Mouse (Mus musculus): ENCODE measurements at regions not wholly inside any gene's neighbourhood (a gene's known extent, or its start where the extent isn't known, plus 50 kb on each side); places are given as distances from the start of the nearest gene placed in this dataset.

GRCm38 (mm10) chr4:31566158-31566557, 397.7 kb upstream of the Map3k7 start:
- Histone ChIP-seq H3K9ac (no peak overlapping the region), H3K27me3 (replicated peaks) (no peaks in the 10 kb centered on the region), H3K9me3 (no peaks in the 10 kb centered on the region), H3K4me2 (replicated peaks) (no peak overlapping the region), H3K4me3 (no peak overlapping the region), H3K36me3 (no peaks in the 10 kb centered on the region), H3K27ac (no peak overlapping the region), H3K4me1 (no peaks in the 10 kb centered on the region)
- 37% methylated on average over 5 of the region's 5 CpGs for WGBS
- ATAC-seq (ENCODE audit: low FRiP score, low read depth): no peak

- WGBS: 48% methylated on average over 3 of the region's 3 CpGs
These were observed 397.1 kb upstream of the Map3k7 start for GRCm38 (mm10) chr4:31566834-31567233.

GRCm38 (mm10) chr4:31569687-31570086, 394.2 kb upstream of the Map3k7 start:
- no peak overlapping the region for H3K27ac ChIP-seq
- H3K9me3 ChIP-seq: no peaks in the 10 kb centered on the region
- ATAC-seq (ENCODE audit: low FRiP score, low read depth): no peak
- WGBS: 84% methylated on average over 1 of the region's 1 CpGs
- H3K4me1 ChIP-seq: no peaks in the 10 kb centered on the region
- no peak overlapping the region for H3K4me2 ChIP-seq (replicated peaks)
- no peak overlapping the region for H3K9ac ChIP-seq
- H3K36me3 ChIP-seq: no peaks in the 10 kb centered on the region
- H3K27me3 ChIP-seq (replicated peaks): no peaks in the 10 kb centered on the region
- no peak overlapping the region for H3K4me3 ChIP-seq

More at GRCm38 (mm10) chr4:31566834-31567233, 397.1 kb upstream of the Map3k7 start:
- H3K27me3 ChIP-seq (replicated peaks): no peaks in the 10 kb centered on the region
- no peak for ATAC-seq (ENCODE audit: low FRiP score, low read depth)
- no peak overlapping the region for H3K4me3 ChIP-seq
- H3K4me1 ChIP-seq: no peaks in the 10 kb centered on the region
- H3K4me2 ChIP-seq (replicated peaks): no peak overlapping the region
- no peak overlapping the region for H3K27ac ChIP-seq
- H3K36me3 ChIP-seq: no peaks in the 10 kb centered on the region
- H3K9me3 ChIP-seq: no peaks in the 10 kb centered on the region
- H3K9ac ChIP-seq: no peak overlapping the region

DNA sequence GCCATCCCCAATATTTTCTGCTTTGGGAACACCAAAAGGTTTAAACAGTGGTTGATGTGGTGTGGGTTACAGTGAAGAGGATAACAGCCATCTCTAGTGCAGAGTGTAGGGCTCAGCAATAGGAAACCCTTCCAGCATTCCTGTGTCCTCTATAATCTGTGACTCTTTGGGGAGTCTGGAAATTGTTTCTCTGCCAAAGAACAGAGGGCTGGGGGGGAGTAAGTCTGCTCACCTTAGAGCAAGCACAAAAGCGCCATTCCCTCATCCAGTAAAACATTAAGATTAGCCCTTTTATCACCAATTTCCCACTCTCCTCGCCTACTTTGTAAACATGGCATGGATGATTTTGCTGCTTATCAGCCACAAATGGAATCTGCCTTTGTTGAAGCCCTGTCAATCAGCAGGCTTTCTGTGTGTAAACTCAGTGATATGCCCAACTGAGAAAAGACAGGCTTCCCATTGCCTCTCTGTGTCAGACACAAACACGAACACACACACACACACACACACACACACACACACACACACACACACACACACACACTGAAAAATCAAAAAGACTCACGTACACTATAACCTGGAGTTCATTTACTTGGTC, 386.8 kb upstream of the Map3k7 start:
- Histone ChIP-seq H3K4me1 (no peaks in the 10 kb centered on the region), H3K36me3 (no peaks in the 10 kb centered on the region), H3K4me2 (replicated peaks) (no peak overlapping the region), H3K27me3 (replicated peaks) (no peaks in the 10 kb centered on the region), H3K27ac (no peak overlapping the region), H3K4me3 (no peak overlapping the region), H3K9ac (no peak overlapping the region), H3K9me3 (no peaks in the 10 kb centered on the region)
- ATAC-seq (ENCODE audit: low FRiP score, low read depth): no peak
- 74% methylated on average over 4 of the region's 4 CpGs for whole genome bisulfite sequencing

GRCm38 (mm10) chr4:31583495-31583894, 380.4 kb upstream of the Map3k7 start:
- Histone ChIP-seq H3K27ac (no peak overlapping the region), H3K4me1 (no peaks in the 10 kb centered on the region), H3K4me3 (no peak overlapping the region), H3K27me3 (replicated peaks) (no peaks in the 10 kb centered on the region), H3K9ac (no peak overlapping the region), H3K9me3 (no peaks in the 10 kb centered on the region), H3K36me3 (no peaks in the 10 kb centered on the region), H3K4me2 (replicated peaks) (no peak overlapping the region)
- WGBS: 28% methylated on average over 2 of the region's 2 CpGs
- ATAC-seq (ENCODE audit: low FRiP score, low read depth): no peak

GRCm38 (mm10) chr4:31584171-31584570, 379.7 kb upstream of the Map3k7 start:
- no peaks in the 10 kb centered on the region for H3K36me3 ChIP-seq
- no peak overlapping the region for H3K9ac ChIP-seq
- H3K9me3 ChIP-seq: no peaks in the 10 kb centered on the region
- H3K27ac ChIP-seq: no peak overlapping the region
- ATAC-seq (ENCODE audit: low FRiP score, low read depth): no peak
- no peak overlapping the region for H3K4me2 ChIP-seq (replicated peaks)
- no peaks in the 10 kb centered on the region for H3K27me3 ChIP-seq (replicated peaks)
- no peaks in the 10 kb centered on the region for H3K4me1 ChIP-seq
- WGBS: 91% methylated on average over 3 of the region's 3 CpGs
- no peak overlapping the region for H3K4me3 ChIP-seq

DNA sequence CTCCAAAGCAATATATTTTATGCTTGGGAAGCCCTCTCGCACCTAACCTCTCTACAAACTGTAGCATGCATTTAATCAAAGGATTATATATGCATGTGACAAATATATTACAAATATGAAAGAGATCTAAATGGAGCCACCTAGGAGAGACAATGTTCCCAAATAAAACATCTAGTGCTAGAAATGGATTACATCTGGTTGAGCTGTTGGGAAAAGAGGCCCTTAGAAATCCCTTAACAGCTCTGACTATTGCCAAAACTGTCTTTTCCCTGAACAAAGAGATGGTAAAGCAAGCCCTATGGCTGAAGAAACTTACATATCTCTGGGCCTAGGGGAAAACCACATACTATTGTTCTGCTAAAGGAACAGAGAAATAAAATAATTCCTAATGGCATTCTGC, 369.8 kb upstream of the Map3k7 start:
- ATAC-seq (ENCODE audit: low FRiP score, low read depth): no peak
- H3K27ac ChIP-seq: no peak overlapping the region
- no peak overlapping the region for H3K4me3 ChIP-seq
- no peaks in the 10 kb centered on the region for H3K4me1 ChIP-seq
- H3K27me3 ChIP-seq (replicated peaks): no peaks in the 10 kb centered on the region
- no peak overlapping the region for H3K4me2 ChIP-seq (replicated peaks)
- 73% methylated on average over 1 of the region's 1 CpGs for WGBS
- H3K9me3 ChIP-seq: no peaks in the 10 kb centered on the region
- no peaks in the 10 kb centered on the region for H3K36me3 ChIP-seq
- H3K9ac ChIP-seq: no peak overlapping the region

- Histone ChIP-seq H3K4me1 (no peaks in the 10 kb centered on the region), H3K27me3 (replicated peaks) (no peaks in the 10 kb centered on the region), H3K27ac (no peak overlapping the region), H3K4me3 (no peak overlapping the region), H3K9me3 (no peaks in the 10 kb centered on the region), H3K36me3 (no peaks in the 10 kb centered on the region), H3K4me2 (replicated peaks) (no peak overlapping the region), H3K9ac (no peak overlapping the region)
- no peak for ATAC-seq (ENCODE audit: low FRiP score, low read depth)
- WGBS: 41% methylated on average over 8 of the region's 8 CpGs
These were observed 362.4 kb upstream of the Map3k7 start for GRCm38 (mm10) chr4:31601536-31601935.

DNA sequence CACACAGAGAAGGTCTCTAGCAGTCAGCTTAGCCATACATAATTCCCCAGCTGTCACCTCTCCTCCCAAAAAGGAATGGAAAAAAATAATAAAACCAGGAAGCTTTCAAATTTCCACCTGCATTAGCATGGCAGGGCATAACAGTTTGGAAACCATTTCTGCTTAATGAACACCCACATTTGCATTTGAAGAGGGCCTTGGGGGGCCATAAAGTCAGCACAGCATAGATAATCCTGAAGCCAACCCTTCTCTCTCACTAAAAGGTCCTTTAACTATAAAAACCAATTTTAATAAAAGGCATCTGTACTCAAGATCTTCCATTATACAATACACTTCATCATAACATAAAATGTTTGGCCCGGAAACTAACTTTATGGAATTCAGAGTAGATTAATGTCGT, 360.1 kb upstream of the Map3k7 start:
- Histone ChIP-seq H3K9ac (no peak overlapping the region), H3K27me3 (replicated peaks) (no peaks in the 10 kb centered on the region), H3K4me1 (no peaks in the 10 kb centered on the region), H3K36me3 (no peaks in the 10 kb centered on the region), H3K4me3 (no peak overlapping the region), H3K4me2 (replicated peaks) (no peak overlapping the region), H3K27ac (no peak overlapping the region), H3K9me3 (no peaks in the 10 kb centered on the region)
- WGBS: 70% methylated on average over 2 of the region's 2 CpGs
- peak; percentile 74 for ATAC-seq (ENCODE audit: low FRiP score, low read depth)

- Histone ChIP-seq H3K4me3 (no peak overlapping the region), H3K9me3 (no peaks in the 10 kb centered on the region), H3K27ac (no peak overlapping the region), H3K4me2 (replicated peaks) (no peak overlapping the region), H3K9ac (no peak overlapping the region), H3K36me3 (no peaks in the 10 kb centered on the region), H3K27me3 (replicated peaks) (no peaks in the 10 kb centered on the region), H3K4me1 (peaks cover 10% of the 10 kb centered on the region)
- WGBS: 90% methylated on average over 8 of the region's 8 CpGs
- ATAC-seq (ENCODE audit: low FRiP score, low read depth): no peak
These were observed 355.1 kb upstream of the Map3k7 start for GRCm38 (mm10) chr4:31608811-31609210.

DNA sequence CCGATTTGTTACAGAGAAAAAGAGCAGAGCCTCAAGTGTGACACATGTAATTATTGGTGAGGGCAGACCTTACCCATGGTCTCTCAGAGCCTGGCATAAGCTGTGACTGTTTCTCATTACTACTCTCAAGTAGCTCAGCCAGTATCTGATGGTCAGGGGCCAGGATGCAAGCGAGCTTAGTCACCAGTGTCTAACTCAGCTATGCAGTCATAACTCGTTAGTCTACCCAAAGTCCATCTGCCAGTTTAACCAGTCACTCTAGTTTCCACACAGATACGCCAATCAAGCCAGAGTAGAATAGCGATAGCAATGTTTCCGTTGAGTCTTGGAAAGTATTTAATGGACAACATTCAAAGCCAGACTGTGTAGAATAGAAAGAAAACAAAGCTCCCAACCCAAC, 354.3 kb upstream of the Map3k7 start:
- ATAC-seq (ENCODE audit: low FRiP score, low read depth): no peak
- no peaks in the 10 kb centered on the region for H3K27me3 ChIP-seq (replicated peaks)
- no peak overlapping the region for H3K4me3 ChIP-seq
- peaks cover 10% of the 10 kb centered on the region for H3K4me1 ChIP-seq
- no peak overlapping the region for H3K9ac ChIP-seq
- WGBS: 91% methylated on average over 6 of the region's 6 CpGs
- H3K27ac ChIP-seq: no peak overlapping the region
- no peaks in the 10 kb centered on the region for H3K36me3 ChIP-seq
- H3K4me2 ChIP-seq (replicated peaks): no peak overlapping the region
- no peaks in the 10 kb centered on the region for H3K9me3 ChIP-seq

DNA sequence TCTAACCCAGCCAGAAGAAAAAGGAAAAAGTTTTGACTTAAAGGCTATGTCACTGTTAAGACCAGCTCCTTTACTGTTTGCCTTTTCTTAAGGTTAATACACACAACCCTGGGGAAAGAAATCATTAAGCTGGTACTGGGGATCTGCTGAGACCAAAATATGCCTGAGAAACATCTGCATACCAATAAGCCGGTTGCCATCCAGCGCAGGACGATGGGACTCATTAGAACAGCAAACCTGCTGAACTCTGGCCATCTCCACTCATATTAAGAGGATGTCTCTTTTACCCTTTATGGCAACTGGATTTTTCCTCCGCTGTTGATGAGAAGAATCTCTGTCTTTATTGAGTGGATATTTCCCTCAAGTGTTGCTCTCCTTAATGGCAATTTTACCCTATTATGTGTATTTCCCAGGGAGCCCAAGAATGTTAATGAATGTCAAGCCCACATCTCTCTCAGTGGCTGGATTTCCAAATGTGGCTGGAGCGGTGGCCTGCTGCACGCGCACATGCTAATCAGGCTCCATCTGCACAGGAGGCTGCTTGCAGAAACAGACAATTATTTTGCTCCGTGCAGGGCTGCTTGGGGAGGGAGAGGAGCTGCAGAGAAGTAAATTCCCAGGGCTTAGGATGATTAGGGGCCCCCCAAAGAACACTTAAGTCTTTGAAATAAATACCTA, 351.6 kb upstream of the Map3k7 start:
- Histone ChIP-seq H3K4me1 (peaks cover 10% of the 10 kb centered on the region), H3K9me3 (no peaks in the 10 kb centered on the region), H3K9ac (0 out of 2 replicates have a peak overlapping the region, but pooled peaks have one; percentile 14), H3K4me3 (no peak overlapping the region), H3K4me2 (replicated peaks) (no peak overlapping the region), H3K27ac (no peak overlapping the region), H3K36me3 (no peaks in the 10 kb centered on the region), H3K27me3 (replicated peaks) (no peaks in the 10 kb centered on the region)
- WGBS: 37% methylated on average over 8 of the region's 8 CpGs
- peak; percentile 65; the same call in 1 of the 2 replicates for ATAC-seq (ENCODE audit: low FRiP score, low read depth)
